Mouse (Mus musculus) CH12.LX (cell line): Measurements from ENCODE around the gene Slc25a34.

Experiments
- BHLHE40 ChIP-seq: IDR thresholded peaks from 2 replicates; pipeline ENCODE4 v1.6.1; 2011; ENCODE audit warnings: mild to moderate bottlenecking, low read depth, low read length, improper control_type of control experiment
- CTCF ChIP-seq, 2 experiments: IDR thresholded peaks in 1 of 2; conservative IDR thresholded peaks in 1 of 2; 2 replicates each; pipeline ENCODE4 v1.5.1; 2011 to 2012; ENCODE audit warnings: low read depth in 2 of 2, low read length in 2 of 2, improper control_type of control experiment in 1 of 2, inconsistent platforms in 1 of 2, mild to moderate bottlenecking in 1 of 2, moderate library complexity in 1 of 2
- E2F4 ChIP-seq: IDR thresholded peaks from 2 replicates; pipeline ENCODE4 v1.6.1; 2011; ENCODE audit warnings: low read depth, low read length, improper control_type of control experiment; ENCODE audit not compliant: insufficient replicate concordance
- EP300 ChIP-seq: IDR thresholded peaks from 2 replicates; pipeline ENCODE4 v1.6.1; 2011; ENCODE audit warnings: low read length, improper control_type of control experiment
- GABPA ChIP-seq: IDR thresholded peaks from 2 replicates; pipeline ENCODE4 v1.6.1; 2012; ENCODE audit warnings: low read depth, low read length, improper control_type of control experiment, inconsistent platforms; ENCODE audit not compliant: insufficient replicate concordance
- JUND ChIP-seq: conservative IDR thresholded peaks from 2 replicates; pipeline ENCODE4 v1.6.1; 2011; ENCODE audit warnings: low read depth, low read length, improper control_type of control experiment
- MAX ChIP-seq: IDR thresholded peaks from 2 replicates; pipeline ENCODE4 v1.6.1; 2011; ENCODE audit warnings: low read length, improper control_type of control experiment
- MYC ChIP-seq: IDR thresholded peaks from 2 replicates; pipeline ENCODE4 v1.6.1; 2011; ENCODE audit warnings: low read depth, mild to moderate bottlenecking, improper control_type of control experiment, low read length
- POLR2A ChIP-seq: IDR thresholded peaks from 2 replicates; pipeline ENCODE4 v1.6.1; 2011; ENCODE audit warnings: low read depth, mild to moderate bottlenecking, improper control_type of control experiment, low read length
- RCOR1 ChIP-seq: conservative IDR thresholded peaks from 2 replicates; pipeline ENCODE4 v1.6.1; 2012; ENCODE audit warnings: low read depth, mild to moderate bottlenecking, inconsistent platforms, low read length, improper control_type of control experiment
- TCF12 ChIP-seq: IDR thresholded peaks from 2 replicates; pipeline ENCODE4 v1.6.1; 2014; ENCODE audit warnings: low read depth, mild to moderate bottlenecking, inconsistent platforms, low read length, improper control_type of control experiment

DNA sequence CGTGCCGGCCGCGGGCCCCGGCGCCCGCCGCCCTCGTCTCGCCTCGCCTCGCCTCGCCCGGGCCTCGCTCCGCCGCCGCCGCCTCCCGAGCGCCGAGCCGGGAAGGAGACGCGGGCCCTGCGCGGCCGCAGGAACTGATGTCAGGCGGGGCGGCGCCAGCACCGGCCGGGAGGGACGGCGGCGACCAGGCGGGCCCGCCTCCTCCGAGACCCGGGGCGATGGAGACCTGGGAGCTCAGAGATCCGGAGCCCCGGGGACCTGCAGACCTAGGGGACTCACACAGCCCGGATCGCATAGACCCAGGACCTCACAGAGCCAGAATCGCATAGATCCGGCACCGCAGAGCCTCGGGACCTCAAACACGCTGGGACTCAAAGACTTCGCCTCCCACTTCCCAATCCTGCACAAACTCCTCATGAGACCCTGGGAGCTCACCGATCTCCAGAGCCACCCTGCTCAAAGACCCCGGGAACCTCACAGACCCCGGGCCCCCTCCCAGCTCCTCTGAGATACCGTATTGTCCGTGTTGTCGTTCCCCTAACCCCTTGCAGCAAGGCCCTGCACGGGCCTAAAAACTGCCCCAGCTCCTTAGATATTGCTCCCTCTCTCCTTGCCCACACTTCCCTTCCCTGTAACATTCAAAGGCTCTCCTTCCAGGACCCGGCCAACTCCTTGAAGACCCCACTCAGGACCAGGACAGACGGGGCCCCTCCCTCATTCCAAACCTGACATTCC is 40.6 kb upstream of the Slc25a34 start:
- no peak for TF ChIP-seq EP300
- no peak for TF ChIP-seq RCOR1
- peak; percentile 79 for TF ChIP-seq POLR2A
- TF ChIP-seq JUND: no peak
- no peak for TF ChIP-seq BHLHE40
- no peak for TF ChIP-seq E2F4
- TF ChIP-seq MYC: no peak
- no peak for TF ChIP-seq CTCF (conservative IDR thresholded peaks at IDR 0.05 in 1 of 2, IDR thresholded peaks at IDR 0.05 in 1 of 2; ENCODE audit: low read depth in 2 of 2, low read length in 2 of 2)
- TF ChIP-seq MAX: no peak
- no peak for TF ChIP-seq GABPA
- peak; percentile 36; the same call in 1 of the 2 replicates for TF ChIP-seq TCF12
